Comparison of ENCODE assay signal across 11 mouse cellular contexts in the genomic region with DNA sequence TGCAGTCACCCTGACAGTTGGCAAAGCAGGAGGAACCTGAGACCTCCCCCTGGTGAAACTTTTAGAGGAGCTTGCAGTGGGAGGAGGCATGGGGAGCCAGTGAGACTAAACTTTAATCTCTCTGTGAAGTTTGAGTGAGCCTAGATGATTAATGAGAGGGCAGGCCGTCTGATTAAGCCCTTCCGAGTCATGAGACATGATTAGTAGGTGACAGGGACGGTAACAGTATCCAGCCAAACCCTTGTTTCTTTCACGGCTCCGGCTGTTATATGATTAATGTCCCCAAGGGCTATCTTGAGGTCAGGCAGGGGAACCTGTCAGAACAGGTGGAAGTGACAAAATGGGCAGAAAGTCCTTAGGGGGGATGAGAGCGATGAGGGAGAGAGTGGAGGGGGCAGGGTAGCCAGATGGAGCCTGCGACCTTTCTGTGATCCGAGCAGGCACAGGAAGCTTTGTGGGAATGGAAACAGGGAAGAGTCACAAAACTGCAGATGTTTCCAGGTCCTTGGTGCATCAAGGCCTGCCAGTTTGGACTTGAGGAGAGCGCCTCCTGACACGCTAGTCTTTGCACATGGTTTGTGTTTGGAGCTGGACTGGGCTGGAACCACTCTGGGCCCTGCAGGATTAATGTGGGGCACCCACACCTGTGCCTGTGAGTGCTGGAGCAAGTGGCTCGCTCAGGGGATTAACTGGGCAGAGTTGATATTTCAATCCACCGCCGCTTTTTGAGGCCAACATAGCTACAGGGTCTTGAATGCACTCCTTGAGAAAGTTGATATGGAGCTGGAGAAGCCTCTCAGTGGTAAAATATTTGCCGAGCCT.
DNase-seq lines count a peak whose midpoint lies in the region; ATAC-seq and TF ChIP-seq lines count a peak whose summit lies in the region.
"Had no signal": no experiment of that assay in that cellular context is flagged by ENCODE, and none has a peak within 500 bp of the region (broad histone marks: within the 10 kb centered on the region; RNA-seq: fewer than 3 reads in every experiment).

No protein-coding gene starts in this region.

- H3K9ac ChIP-seq in embryonic facial prominence, embryonic 15.5 days = no peak overlapping the region
- H3K9ac ChIP-seq in forebrain, embryonic 11.5 days (ENCODE audit: low read length) = no peak overlapping the region

- no peak for DNase-seq in heart, embryonic 10.5 days (ENCODE audit: low spot score)
- DNase-seq in heart, postnatal 10 days = no peak
- DNase-seq in kidney, postnatal 36 days = peak; percentile 61 to 72
- DNase-seq in layer of hippocampus, adult 9-11 months = no peak
- no peak for DNase-seq in forebrain, embryonic 11.5 days (ENCODE audit: low spot score)
- DNase-seq in cerebellum, adult 8-10 months = no peak

- H3K4me1 ChIP-seq in heart, embryonic 10.5 days = peaks cover 51% of the 10 kb centered on the region
- H3K4me1 ChIP-seq in embryonic facial prominence, embryonic 15.5 days = peaks cover 38% of the 10 kb centered on the region
- H3K4me1 ChIP-seq in forebrain, embryonic 11.5 days (replicated peaks; ENCODE audit: control insufficient read depth, insufficient read depth, low read length) = peaks cover 10% of the 10 kb centered on the region

- H3K27ac ChIP-seq in heart, embryonic 10.5 days = 0 out of 2 replicates have a peak overlapping the region, but pooled peaks have one; percentile 52
- 0 out of 2 replicates have a peak overlapping the region, but pooled peaks have one; percentile 58 for H3K27ac ChIP-seq in embryonic facial prominence, embryonic 15.5 days (replicated peaks)
- no peak overlapping the region for H3K27ac ChIP-seq in forebrain, embryonic 11.5 days (ENCODE audit: low read depth, low read length)

- H3K4me3 ChIP-seq in heart, embryonic 10.5 days = peak overlapping the region; percentile 31; the same call in 1 of the 2 replicates
- H3K4me3 ChIP-seq in C2C12 (ENCODE audit: insufficient read depth, poor library complexity, severe bottlenecking) = no peak overlapping the region
- no peak overlapping the region for H3K4me3 ChIP-seq in embryonic facial prominence, embryonic 15.5 days (replicated peaks)
- no peak overlapping the region for H3K4me3 ChIP-seq in forebrain, embryonic 11.5 days (ENCODE audit: low read depth, low read length)
- H3K4me3 ChIP-seq: erythroblast, embryonic 14.5 days had no signal

- no peaks in the 10 kb centered on the region for H3K27me3 ChIP-seq in heart, embryonic 10.5 days (ENCODE audit: insufficient read depth, poor library complexity, severe bottlenecking)
- no peaks in the 10 kb centered on the region for H3K27me3 ChIP-seq in C2C12 (ENCODE audit: control insufficient read depth, insufficient read depth, insufficient read length)
- no peaks in the 10 kb centered on the region for H3K27me3 ChIP-seq in embryonic facial prominence, embryonic 15.5 days
- H3K27me3 ChIP-seq in forebrain, embryonic 11.5 days (ENCODE audit: control insufficient read depth, insufficient read depth, low read length) = peaks cover 2% of the 10 kb centered on the region; the same call in 1 of the 2 replicates
- H3K27me3 ChIP-seq: CH12.LX had no signal

- no peak for TF ChIP-seq CTCF in C2C12 (IDR thresholded peaks at IDR 0.05; ENCODE audit: control insufficient read depth, insufficient read depth, insufficient read length)

- H3K9me3 ChIP-seq in heart, embryonic 10.5 days = no peaks in the 10 kb centered on the region
- no peaks in the 10 kb centered on the region for H3K9me3 ChIP-seq in embryonic facial prominence, embryonic 15.5 days (replicated peaks)
- H3K9me3 ChIP-seq in forebrain, embryonic 11.5 days (ENCODE audit: control insufficient read depth, low read length) = no peaks in the 10 kb centered on the region

- ATAC-seq in embryonic facial prominence, embryonic 15.5 days (ENCODE audit: insufficient number of reproducible peaks, low FRiP score, low TSS enrichment, low read depth) = peak; percentile 61; the same call in 1 of the 2 replicates
- ATAC-seq in forebrain, embryonic 11.5 days (replicated peaks; ENCODE audit: low FRiP score) = no peak
- ATAC-seq: intestine, postnatal 0 days had no signal

- H3ac ChIP-seq in C2C12 (ENCODE audit: control insufficient read depth, insufficient read length, low read depth) = no peak overlapping the region

- intact Hi-C loops in heart, postnatal 10 days (cut with DNase I) = no loop called here

- H3K36me3 ChIP-seq in heart, embryonic 10.5 days = no peaks in the 10 kb centered on the region
- no peaks in the 10 kb centered on the region for H3K36me3 ChIP-seq in C2C12 (ENCODE audit: control insufficient read depth, insufficient read depth)
- no peaks in the 10 kb centered on the region for H3K36me3 ChIP-seq in embryonic facial prominence, embryonic 15.5 days
- no peaks in the 10 kb centered on the region for H3K36me3 ChIP-seq in forebrain, embryonic 11.5 days (ENCODE audit: control insufficient read depth, insufficient read depth, low read length)

- H3K79me3 ChIP-seq in C2C12 (ENCODE audit: low read depth) = no peaks in the 10 kb centered on the region

- 32% methylated on average over 14 of the region's 14 CpGs for WGBS in heart, embryonic 10.5 days
- WGBS in embryonic facial prominence, embryonic 15.5 days = 43% methylated on average over 14 of the region's 14 CpGs
- WGBS in forebrain, embryonic 11.5 days = 65% methylated on average over 14 of the region's 14 CpGs

- no peak overlapping the region for H3K4me2 ChIP-seq in embryonic facial prominence, embryonic 15.5 days (replicated peaks)
- H3K4me2 ChIP-seq in forebrain, embryonic 11.5 days (ENCODE audit: low read depth, low read length, severe bottlenecking) = no peak overlapping the region

- H3K79me2 ChIP-seq in C2C12 (ENCODE audit: control insufficient read depth, insufficient read depth) = no peaks in the 10 kb centered on the region

TF ChIP-seq in C2C12, 6 proteins besides CTCF, POLR2A, EP300 and RAD21:
- no peak for TF ChIP-seq USF1 (IDR thresholded peaks at IDR 0.05; ENCODE audit: low read depth)
- TF ChIP-seq MYOD1 (IDR thresholded peaks at IDR 0.05; ENCODE audit: control insufficient read depth, insufficient read length, low read depth) = peak; percentile 88

Comparison
In these comparisons a context has a peak if more than half of its experiments do, and no peak if none do; other contexts are left out.
1. DNase-seq: peak in kidney, postnatal 36 days (2 of 2); none in heart, embryonic 10.5 days (single experiment), heart, postnatal 10 days (0 of 2), layer of hippocampus, adult 9-11 months (single experiment), forebrain, embryonic 11.5 days (single experiment) and cerebellum, adult 8-10 months (single experiment).